Comparison of ENCODE assay signal across 8 mouse cellular contexts in the genomic region with DNA sequence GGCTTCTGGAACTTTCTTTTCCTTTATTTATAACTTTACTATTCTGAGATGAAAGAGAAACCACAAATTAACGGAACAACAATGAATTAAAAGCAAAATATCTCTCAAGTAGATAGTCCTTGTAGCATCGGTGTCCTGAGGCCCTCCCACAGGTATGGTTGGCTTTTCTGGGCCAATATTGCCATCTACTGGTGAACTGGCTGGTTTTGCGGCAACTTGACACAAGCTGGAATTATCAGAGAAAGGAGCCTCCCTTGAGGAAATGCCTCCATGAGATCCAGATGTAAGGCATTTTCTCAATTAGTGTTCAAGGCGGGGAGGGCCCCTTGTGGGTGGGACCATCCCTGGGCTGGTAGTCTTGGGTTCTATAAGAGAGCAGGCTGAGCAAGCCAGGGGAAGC.
DNase-seq lines count a peak whose midpoint lies in the region; ATAC-seq and TF ChIP-seq lines count a peak whose summit lies in the region.
"Not testable (repeated sequence)": the region's sequence is repeated elsewhere in the genome, so short reads cannot be mapped to it uniquely, and the experiment has no call there.

No protein-coding gene starts in this region.

- H3K9me3 ChIP-seq in forebrain, embryonic 14.5 days (replicated peaks; ENCODE audit: control insufficient read depth, low read length); hindbrain, embryonic 11.5 days (ENCODE audit: control insufficient read depth, low read length); lung, embryonic 14.5 days (ENCODE audit: low read depth, low read length); neural tube, embryonic 15.5 days (replicated peaks): not testable (repeated sequence)

- H3K9ac ChIP-seq in forebrain, embryonic 14.5 days (ENCODE audit: low read length); hindbrain, embryonic 11.5 days (ENCODE audit: low read depth, low read length); lung, embryonic 14.5 days; neural tube, embryonic 15.5 days (replicated peaks): not testable (repeated sequence)

- not testable (repeated sequence) for H3K27me3 ChIP-seq in forebrain, embryonic 14.5 days (replicated peaks; ENCODE audit: control insufficient read depth, insufficient read depth, low read length); hindbrain, embryonic 11.5 days (ENCODE audit: control insufficient read depth, insufficient read depth, low read length); lung, embryonic 14.5 days (ENCODE audit: insufficient read depth, low read length); neural tube, embryonic 15.5 days (replicated peaks)

- not testable (repeated sequence) for H3K4me1 ChIP-seq in forebrain, embryonic 14.5 days (ENCODE audit: control insufficient read depth, insufficient read depth, low read length); hindbrain, embryonic 11.5 days (replicated peaks; ENCODE audit: control insufficient read depth, insufficient read depth, low read length); lung, embryonic 14.5 days (ENCODE audit: insufficient read depth); neural tube, embryonic 15.5 days

- H3K4me2 ChIP-seq in forebrain, embryonic 14.5 days (ENCODE audit: low read length); hindbrain, embryonic 11.5 days (replicated peaks; ENCODE audit: low read depth, low read length); lung, embryonic 14.5 days; neural tube, embryonic 15.5 days: not testable (repeated sequence)

- DNase-seq in T-cell, adult 2 months (ENCODE audit: low spot score) = peak; percentile 2
- peak; percentile 20 for DNase-seq in cerebellum, adult 8-10 months
- peak; percentile 86 for DNase-seq in forebrain, embryonic 14.5 days (ENCODE audit: low spot score)
- DNase-seq in hindbrain, embryonic 11.5 days (ENCODE audit: low spot score) = peak; percentile 76
- DNase-seq in layer of hippocampus, adult 2 months (ENCODE audit: low spot score in 2 of 2) = peak; percentile 33 to 68
- DNase-seq in lung, embryonic 14.5 days = peak; percentile 84
- DNase-seq in thymus, postnatal 25 days = peak; percentile 12

- TF ChIP-seq CTCF in layer of hippocampus, adult 2 months (conservative IDR thresholded peaks at IDR 0.05) = peak; percentile 76
- TF ChIP-seq CTCF in lung, embryonic 14.5 days (IDR thresholded peaks at IDR 0.05; ENCODE audit: low read depth) = peak; percentile 76

- ATAC-seq in forebrain, embryonic 14.5 days = peak; percentile 87
- 0 out of 2 replicates have a peak, but pooled peaks have one; percentile 65 for ATAC-seq in hindbrain, embryonic 11.5 days (ENCODE audit: low FRiP score)
- not testable (repeated sequence) for ATAC-seq in lung, embryonic 14.5 days (ENCODE audit: insufficient read depth)
- peak; percentile 82; the same call in 1 of the 2 replicates for ATAC-seq in neural tube, embryonic 15.5 days (ENCODE audit: low FRiP score)

- H3K4me3 ChIP-seq in forebrain, embryonic 14.5 days (ENCODE audit: low read depth, low read length); hindbrain, embryonic 11.5 days (ENCODE audit: low read depth, low read length); layer of hippocampus, adult 2 months; lung, embryonic 14.5 days (ENCODE audit: low read depth, low read length); neural tube, embryonic 15.5 days (replicated peaks): not testable (repeated sequence)

- 5% methylated on average over 4 of the region's 4 CpGs for WGBS in forebrain, embryonic 14.5 days
- 7% methylated on average over 4 of the region's 4 CpGs for WGBS in hindbrain, embryonic 11.5 days
- 5% methylated on average over 4 of the region's 4 CpGs for WGBS in lung, embryonic 14.5 days
- 5% methylated on average over 4 of the region's 4 CpGs for WGBS in neural tube, embryonic 15.5 days

- not testable (repeated sequence) for H3K27ac ChIP-seq in forebrain, embryonic 14.5 days (ENCODE audit: low read depth, low read length); hindbrain, embryonic 11.5 days (ENCODE audit: low read depth, low read length); layer of hippocampus, adult 2 months; lung, embryonic 14.5 days (ENCODE audit: low read depth); neural tube, embryonic 15.5 days (replicated peaks)

- H3K36me3 ChIP-seq in forebrain, embryonic 14.5 days (ENCODE audit: control insufficient read depth, insufficient read depth, low read length); hindbrain, embryonic 11.5 days (ENCODE audit: control insufficient read depth, insufficient read depth, low read length); lung, embryonic 14.5 days (ENCODE audit: insufficient read depth); neural tube, embryonic 15.5 days: not testable (repeated sequence)

Comparison
In these comparisons a context has a peak if more than half of its experiments do, and no peak if none do; other contexts are left out.
1. DNase-seq: peak in every context shown above with its lines; median percentile 86 in forebrain, embryonic 14.5 days; 84 in lung, embryonic 14.5 days; 76 in hindbrain, embryonic 11.5 days; 50 in layer of hippocampus, adult 2 months; 20 in cerebellum, adult 8-10 months; 12 in thymus, postnatal 25 days; 2 in T-cell, adult 2 months.